Mouse (Mus musculus) heart, embryonic 12.5 days (tissue): ENCODE results near the gene Th. TPM values are rescaled to one million over a fixed set of nuclear protein-coding genes. Genes with fewer than 3 reads are reported as not detected.

Experiments
- ATAC-seq: fragments of 200-750 bp; cut with Nextera tagmentation; 2 replicates; pipeline ENCODE4 v1.8.0; 2017; ENCODE audit warnings: moderate TSS enrichment, moderate library complexity; ENCODE audit not compliant: insufficient number of reproducible peaks, low FRiP score
- H3K27ac ChIP-seq: fragments of 300-500 bp; sonication (generic); 2 replicates; pipeline ENCODE4 v1.5.1; 2016; ENCODE audit warnings: mild to moderate bottlenecking, moderate library complexity; ENCODE audit not compliant: poor library complexity, severe bottlenecking
- H3K27me3 ChIP-seq: fragments of 300-500 bp; sonication (generic); replicated peaks from 2 replicates; pipeline ENCODE4 v1.6.1; 2016; ENCODE audit warnings: mild to moderate bottlenecking, moderate library complexity
- H3K36me3 ChIP-seq: fragments of 300-500 bp; sonication (generic); 2 replicates; pipeline ENCODE4 v1.6.1; 2016; ENCODE audit warnings: mild to moderate bottlenecking, moderate library complexity
- H3K4me1 ChIP-seq: fragments of 300-500 bp; sonication (generic); replicated peaks from 2 replicates; pipeline ENCODE4 v1.6.1; 2016; ENCODE audit warnings: mild to moderate bottlenecking
- H3K4me2 ChIP-seq: fragments of 300-500 bp; sonication (generic); 2 replicates; pipeline ENCODE4 v1.6.1; 2016; ENCODE audit warnings: mild to moderate bottlenecking, moderate library complexity
- H3K4me3 ChIP-seq: fragments of 300-500 bp; sonication (generic); 2 replicates; pipeline ENCODE4 v1.5.1; 2016; ENCODE audit warnings: mild to moderate bottlenecking
- H3K9ac ChIP-seq: fragments of 300-500 bp; sonication (generic); 2 replicates; pipeline ENCODE4 v1.6.1; 2016; ENCODE audit warnings: mild to moderate bottlenecking, moderate library complexity
- H3K9me3 ChIP-seq: fragments of 300-500 bp; sonication (generic); replicated peaks from 2 replicates; pipeline ENCODE4 v1.6.1; 2016; ENCODE audit warnings: mild to moderate bottlenecking, moderate library complexity
- WGBS: fragments of 180-500 bp; shearing (Covaris S2); methylation state at CpG from one replicate; pipeline ENCODE4 v1.1.7; 2016; 5-methylcytosine and 5-hydroxymethylcytosine counted together
- polyA plus RNA-seq: library from polyadenylated mRNA; unstranded; fragments of >200 nt; fragmentation: Nextera tagmentation; extraction: Ambion mirVana; gene quantifications from 2 replicates; pipeline ENCODE4 v1.2.1, GENCODE M21; 2016

Th gene
- polyA plus RNA-seq, 1 experiment from 2014 or later: 0.60 TPM

- H3K4me1 ChIP-seq: peaks cover 16% of the 10 kb centered on the region
- no peak for ATAC-seq
- 67% methylated on average over 7 of the region's 7 CpGs for WGBS
These were observed 29.2 kb downstream of the Th start for GRCm38 (mm10) chr7:142901774-142902173.

GRCm38 (mm10) chr7:142899872-142900271 is 31.1 kb downstream of the Th start:
- Histone ChIP-seq H3K4me3 (no peak overlapping the region), H3K4me1 (peaks cover 20% of the 10 kb centered on the region), H3K9me3 (no peaks in the 10 kb centered on the region), H3K9ac (no peak overlapping the region), H3K27ac (no peak overlapping the region), H3K27me3 (peaks cover 99% of the 10 kb centered on the region), H3K36me3 (no peaks in the 10 kb centered on the region), H3K4me2 (no peak overlapping the region)
- no peak for ATAC-seq
- 61% methylated on average over 19 of the region's 19 CpGs for WGBS

More at GRCm38 (mm10) chr7:142901774-142902173, 29.2 kb downstream of the Th start:
- Histone ChIP-seq H3K27me3 (peaks cover 99% of the 10 kb centered on the region), H3K4me3 (no peak overlapping the region), H3K9ac (no peak overlapping the region), H3K36me3 (no peaks in the 10 kb centered on the region), H3K27ac (no peak overlapping the region), H3K9me3 (no peaks in the 10 kb centered on the region), H3K4me2 (no peak overlapping the region)

GRCm38 (mm10) chr7:142897471-142897870 is 33.5 kb downstream of the Th start:
- H3K4me2 ChIP-seq: peak overlapping the region; percentile 25; the same call in 1 of the 2 replicates
- no peak overlapping the region for H3K27ac ChIP-seq
- H3K4me3 ChIP-seq: no peak overlapping the region
- peaks cover 82% of the 10 kb centered on the region for H3K27me3 ChIP-seq
- no peak overlapping the region for H3K9ac ChIP-seq
- 41% methylated on average over 1 of the region's 1 CpGs for WGBS
- H3K36me3 ChIP-seq: no peaks in the 10 kb centered on the region
- no peak for ATAC-seq
- H3K4me1 ChIP-seq: peaks cover 30% of the 10 kb centered on the region
- no peaks in the 10 kb centered on the region for H3K9me3 ChIP-seq

GRCm38 (mm10) chr7:142895901-142896665 is 34.8 kb downstream of the Th start:
- WGBS: 76% methylated on average over 10 of the region's 10 CpGs
- Histone ChIP-seq H3K4me1 (peaks cover 30% of the 10 kb centered on the region), H3K4me3 (no peak overlapping the region), H3K27me3 (peaks cover 82% of the 10 kb centered on the region), H3K9me3 (no peaks in the 10 kb centered on the region), H3K4me2 (no peak overlapping the region), H3K9ac (no peak overlapping the region), H3K27ac (no peak overlapping the region), H3K36me3 (no peaks in the 10 kb centered on the region)
- no peak for ATAC-seq

GRCm38 (mm10) chr7:142895223-142895840 is 35.6 kb downstream of the Th start:
- no peak for ATAC-seq
- H3K9me3 ChIP-seq: no peaks in the 10 kb centered on the region
- peaks cover 82% of the 10 kb centered on the region for H3K27me3 ChIP-seq
- 73% methylated on average over 18 of the region's 18 CpGs for WGBS
- no peak overlapping the region for H3K27ac ChIP-seq
- peaks cover 30% of the 10 kb centered on the region for H3K4me1 ChIP-seq
- H3K9ac ChIP-seq: no peak overlapping the region
- H3K4me3 ChIP-seq: no peak overlapping the region
- no peak overlapping the region for H3K4me2 ChIP-seq
- no peaks in the 10 kb centered on the region for H3K36me3 ChIP-seq

- H3K4me3 ChIP-seq: no peak overlapping the region
- no peak for ATAC-seq
- no peak overlapping the region for H3K9ac ChIP-seq
- no peaks in the 10 kb centered on the region for H3K36me3 ChIP-seq
- H3K27ac ChIP-seq: no peak overlapping the region
- H3K9me3 ChIP-seq: no peaks in the 10 kb centered on the region
- 7% methylated on average over 3 of the region's 3 CpGs for WGBS
- peaks cover 80% of the 10 kb centered on the region for H3K27me3 ChIP-seq
- peaks cover 27% of the 10 kb centered on the region for H3K4me1 ChIP-seq
- peak overlapping the region; percentile 9; the same call in 1 of the 2 replicates for H3K4me2 ChIP-seq
These were observed 36.3 kb downstream of the Th start for GRCm38 (mm10) chr7:142894669-142895068.

GRCm38 (mm10) chr7:142893721-142894639 is 36.9 kb downstream of the Th start:
- WGBS: 54% methylated on average over 12 of the region's 12 CpGs
- peaks cover 79% of the 10 kb centered on the region for H3K27me3 ChIP-seq

GRCm38 (mm10) chr7:142893296-142893695 is 37.6 kb downstream of the Th start:
- no peak for ATAC-seq
- no peak overlapping the region for H3K4me2 ChIP-seq
- H3K4me1 ChIP-seq: peaks cover 25% of the 10 kb centered on the region
- WGBS: 53% methylated on average over 6 of the region's 6 CpGs
- no peak overlapping the region for H3K4me3 ChIP-seq
- no peaks in the 10 kb centered on the region for H3K36me3 ChIP-seq
- peaks cover 79% of the 10 kb centered on the region for H3K27me3 ChIP-seq
- H3K9me3 ChIP-seq: no peaks in the 10 kb centered on the region
- H3K9ac ChIP-seq: no peak overlapping the region
- no peak overlapping the region for H3K27ac ChIP-seq

More at GRCm38 (mm10) chr7:142893721-142894639, 36.9 kb downstream of the Th start:
- Histone ChIP-seq H3K9ac (no peak overlapping the region), H3K4me3 (no peak overlapping the region), H3K36me3 (no peaks in the 10 kb centered on the region), H3K27ac (no peak overlapping the region), H3K9me3 (no peaks in the 10 kb centered on the region), H3K4me2 (peak overlapping the region; percentile 9; the same call in 1 of the 2 replicates), H3K4me1 (peaks cover 25% of the 10 kb centered on the region)
- peak; percentile 76 for ATAC-seq

GRCm38 (mm10) chr7:142869419-142870163 is 61.3 kb downstream of the Th start:
- H3K4me2 ChIP-seq: no peak overlapping the region
- H3K36me3 ChIP-seq: no peaks in the 10 kb centered on the region

GRCm38 (mm10) chr7:142850681-142851080 is 80.2 kb downstream of the Th start:
- H3K9ac ChIP-seq: no peak overlapping the region
- no peaks in the 10 kb centered on the region for H3K27me3 ChIP-seq
- H3K4me2 ChIP-seq: no peak overlapping the region
- no peak for ATAC-seq
- H3K27ac ChIP-seq: no peak overlapping the region
- H3K4me3 ChIP-seq: no peak overlapping the region
- H3K4me1 ChIP-seq: no peaks in the 10 kb centered on the region
- H3K9me3 ChIP-seq: no peaks in the 10 kb centered on the region
- H3K36me3 ChIP-seq: no peaks in the 10 kb centered on the region
- WGBS: 15% methylated on average over 6 of the region's 6 CpGs

More at GRCm38 (mm10) chr7:142869419-142870163, 61.3 kb downstream of the Th start:
- no peak for ATAC-seq
- Histone ChIP-seq H3K9me3 (no peaks in the 10 kb centered on the region), H3K27ac (no peak overlapping the region), H3K27me3 (0 out of 2 replicates have a peak, but pooled peaks cover 7% of the 10 kb centered on the region), H3K4me3 (no peak overlapping the region), H3K9ac (no peak overlapping the region), H3K4me1 (no peaks in the 10 kb centered on the region)
- 14% methylated on average over 4 of the region's 4 CpGs for WGBS
